Mouse (Mus musculus): ENCODE measurements at regions not wholly inside any gene's neighbourhood (a gene's known extent, or its start where the extent isn't known, plus 50 kb on each side); places are given as distances from the start of the nearest gene placed in this dataset.

DNA sequence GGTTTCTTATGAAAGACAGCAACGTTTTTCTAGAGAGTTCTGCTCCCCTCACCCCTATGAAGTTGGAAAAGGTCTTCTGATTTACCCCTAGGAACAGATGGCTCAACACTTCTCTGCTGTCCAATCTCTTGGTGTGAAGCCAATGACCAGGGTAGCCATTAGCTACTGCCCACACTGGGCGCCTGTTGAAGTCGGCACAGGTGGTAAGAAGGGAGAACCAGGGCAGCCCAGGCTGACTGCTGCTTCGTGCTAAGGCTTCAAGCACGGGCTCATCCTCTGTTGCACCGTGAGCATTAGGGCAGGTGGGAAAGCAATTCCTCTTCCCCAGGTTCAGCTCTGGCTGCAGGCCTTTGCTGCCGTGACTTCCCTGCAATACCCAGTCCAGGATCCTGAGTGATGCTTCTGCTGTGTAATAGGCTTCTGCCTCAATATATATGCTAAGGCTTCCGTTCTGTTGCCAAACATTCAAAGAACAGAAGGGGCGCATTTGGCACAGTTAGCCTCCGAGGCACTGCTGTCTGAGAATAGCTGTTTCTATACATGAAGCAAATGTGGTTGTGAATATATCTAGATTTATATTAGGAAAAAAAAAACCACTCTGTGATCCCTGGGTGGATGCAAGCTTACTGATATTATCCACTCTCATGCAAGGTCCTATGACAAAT is 76.4 kb upstream of the Atp5g3 start:
- no peak for DNase-seq (ENCODE audit: low spot score)

DNA sequence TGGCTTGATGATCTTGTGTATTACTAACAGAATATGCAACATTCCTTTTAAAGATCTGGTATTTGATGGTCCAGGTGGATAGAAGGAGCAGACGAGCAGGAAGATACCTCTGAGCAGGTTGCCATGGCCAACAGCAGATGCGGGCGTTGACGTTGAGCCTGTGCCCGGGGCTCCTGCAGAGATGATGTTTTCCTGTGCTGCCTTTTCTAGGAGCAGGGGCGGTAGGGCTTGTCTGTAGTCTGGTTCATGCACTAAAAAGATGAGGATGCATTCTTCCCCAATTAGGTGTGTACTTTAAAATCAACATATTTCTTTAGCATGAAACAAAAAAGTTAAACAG is 74.8 kb upstream of the Atp5g3 start:
- no peak for DNase-seq (ENCODE audit: low spot score)

DNA sequence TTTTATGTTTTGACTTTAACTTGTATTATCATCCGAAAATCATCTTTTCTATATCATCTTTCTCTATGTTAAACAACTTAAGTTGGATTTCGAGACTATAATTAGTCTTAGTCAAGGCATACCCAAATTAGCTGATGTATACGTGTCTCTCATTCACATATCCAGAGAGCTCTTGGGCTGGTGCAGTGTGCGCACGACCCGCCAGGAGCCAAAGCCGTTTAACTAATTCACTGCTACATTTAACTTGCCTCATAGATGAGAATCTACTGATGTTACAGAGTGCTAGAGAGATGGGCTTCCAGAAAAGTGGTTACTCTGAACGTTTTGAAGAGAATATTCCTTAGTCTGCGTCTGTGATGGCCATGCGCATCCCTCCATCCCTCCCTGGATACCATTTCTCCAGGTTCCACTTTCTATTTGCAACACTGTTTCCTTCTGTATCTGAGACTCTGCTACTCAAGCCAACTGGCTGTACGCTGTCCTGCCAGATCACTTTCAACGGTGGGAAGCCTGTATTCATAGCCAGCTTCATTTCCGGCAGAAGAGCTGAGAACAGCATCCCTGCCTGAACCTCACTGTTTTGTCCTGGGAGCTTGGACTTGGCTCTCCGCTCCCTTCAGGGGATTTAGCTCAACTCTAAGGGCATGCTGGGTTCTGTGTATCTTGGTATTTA is 74.2 kb upstream of the Atp5g3 start:
- DNase-seq (ENCODE audit: low spot score), result no peak

DNA sequence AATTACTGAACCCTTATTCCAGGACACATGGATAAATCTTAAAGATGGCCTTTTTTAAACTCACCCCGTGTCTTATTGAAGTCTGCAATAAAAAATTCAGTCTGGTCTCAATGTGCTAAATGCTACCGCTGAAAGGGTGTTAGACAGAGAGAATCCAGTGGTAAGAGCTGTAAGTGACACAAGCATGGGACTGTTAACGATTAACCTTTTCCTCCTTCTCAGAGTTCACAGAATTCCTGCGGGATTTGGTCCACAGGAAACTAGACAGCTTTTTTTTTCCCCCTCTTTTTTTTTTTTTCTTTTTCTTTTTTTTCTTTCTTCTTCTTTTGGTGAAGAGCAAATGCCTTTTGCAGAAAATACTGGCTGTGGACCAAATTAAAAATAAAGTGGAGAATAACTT is 72.0 kb upstream of the Atp5g3 start:
- peak; percentile 65 for DNase-seq (ENCODE audit: low spot score)

DNA sequence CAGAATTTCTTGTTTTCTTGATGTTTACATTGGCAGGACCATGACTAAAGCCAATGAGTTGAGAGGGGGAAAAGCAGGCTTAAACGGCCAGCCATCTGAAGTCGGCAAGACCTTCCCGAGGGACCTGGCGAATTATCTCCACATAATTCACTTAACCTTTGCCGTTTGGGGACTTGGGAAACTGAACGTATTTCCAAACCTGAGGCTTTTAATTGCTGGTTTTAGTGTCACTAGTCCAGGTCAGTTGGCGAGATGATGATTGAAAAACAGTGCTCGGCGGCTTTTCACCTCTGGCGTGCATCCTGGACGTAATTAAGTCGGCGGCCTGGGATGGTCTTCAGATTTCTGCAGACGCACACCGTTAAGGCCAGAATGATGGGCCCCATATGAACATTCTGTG is 66.9 kb upstream of the Atp5g3 start:
- peak; percentile 72 for DNase-seq (ENCODE audit: low spot score)

DNA sequence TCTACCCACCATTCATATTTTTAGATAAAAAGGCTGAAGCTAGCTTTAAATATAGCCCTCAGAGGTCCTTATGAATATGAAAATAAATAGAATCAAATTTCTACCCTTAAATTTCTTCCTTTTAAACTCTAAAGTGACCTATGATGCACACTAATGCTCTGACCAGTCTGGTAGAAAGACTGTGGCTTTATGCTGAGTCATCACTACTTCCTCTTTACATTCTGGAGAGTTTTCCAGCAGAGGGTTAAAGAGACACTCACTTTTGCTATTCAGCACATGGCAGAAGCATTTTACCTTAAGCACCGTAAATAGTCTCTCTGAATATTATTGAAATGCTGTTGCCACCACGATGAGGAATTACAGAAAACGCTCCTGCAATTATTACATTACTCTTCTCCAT is 62.6 kb upstream of the Atp5g3 start:
- no peak for DNase-seq (ENCODE audit: low spot score)

DNA sequence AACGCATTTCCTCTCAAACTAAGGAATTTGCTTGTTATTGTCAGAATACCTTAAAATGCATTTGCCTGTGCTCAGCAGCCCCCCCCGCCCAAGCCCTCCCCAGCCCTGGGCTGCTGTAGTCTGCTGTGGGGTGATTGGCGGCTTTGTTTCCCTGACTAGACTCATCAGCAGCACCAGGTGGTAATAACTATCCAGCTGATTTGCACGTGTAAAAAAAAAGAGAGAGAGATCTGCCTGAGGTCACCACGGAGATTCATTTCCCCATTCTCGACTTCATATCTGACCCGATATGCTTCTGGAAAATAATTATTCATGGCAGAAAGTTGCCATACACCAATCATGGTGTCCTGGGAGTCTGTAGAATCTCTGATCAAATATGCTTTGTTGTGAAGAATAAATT is 56.5 kb upstream of the Atp5g3 start:
- DNase-seq (ENCODE audit: low spot score), result no peak

DNA sequence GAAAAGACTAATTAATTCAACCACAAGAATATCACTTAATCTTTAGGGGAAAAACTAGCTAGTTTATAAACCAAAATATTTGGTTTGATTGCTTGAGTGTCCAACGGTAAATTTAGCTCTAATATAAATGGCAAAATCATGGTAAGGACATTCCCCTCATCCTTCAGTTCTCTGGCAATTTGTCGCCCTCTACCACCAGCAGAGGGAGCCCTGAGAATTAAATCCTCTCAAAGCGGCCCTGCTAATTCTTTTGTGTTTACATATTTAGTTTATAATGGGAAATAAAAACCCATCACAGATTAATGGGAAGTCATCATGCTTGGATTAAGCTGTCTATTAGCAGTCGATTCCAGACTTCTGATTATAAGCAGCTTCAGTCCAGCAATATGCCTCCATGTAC is 54.5 kb upstream of the Atp5g3 start:
- peak; percentile 80 for DNase-seq (ENCODE audit: low spot score)

Data from embryo, embryonic 10.5 days (tissue).